Mouse (Mus musculus) small intestine, adult 2 months (tissue): ENCODE results near the gene Cdc37l1. TPM values are rescaled to one million over a fixed set of nuclear protein-coding genes. Genes with fewer than 3 reads are reported as not detected.

Source experiments
- H3K27ac ChIP-seq: fragments of 200-500 bp; 2 replicates; pipeline ENCODE4 v1.5.1; 2012; ENCODE audit warnings: low read depth, low read length, control low read depth, inconsistent platforms; ENCODE audit not compliant: insufficient read depth
- H3K27me3 ChIP-seq: fragments of 200-500 bp; 2 replicates; pipeline ENCODE4 v1.6.1; 2012; ENCODE audit warnings: mild to moderate bottlenecking, moderate library complexity, low read length, inconsistent platforms; ENCODE audit not compliant: control insufficient read depth, insufficient read depth
- H3K36me3 ChIP-seq: fragments of 200-500 bp; 2 replicates; pipeline ENCODE4 v1.6.1; 2012; ENCODE audit warnings: mild to moderate bottlenecking, low read length, control low read depth, inconsistent platforms; ENCODE audit not compliant: control insufficient read depth, insufficient read depth
- H3K4me1 ChIP-seq: fragments of 200-500 bp; 2 replicates; pipeline ENCODE4 v1.6.1; 2012; ENCODE audit warnings: low read length, inconsistent platforms, mixed read lengths; ENCODE audit not compliant: control insufficient read depth, insufficient read depth, insufficient read length
- H3K4me3 ChIP-seq: fragments of 200-500 bp; 2 replicates; pipeline ENCODE4 v1.5.1; 2012; ENCODE audit warnings: low read depth, mild to moderate bottlenecking, control low read depth, inconsistent platforms, low read length, moderate library complexity
- CTCF ChIP-seq: fragments of 200-500 bp; IDR thresholded peaks from 2 replicates; pipeline ENCODE4 v1.5.1; 2012; ENCODE audit warnings: low read depth, mild to moderate bottlenecking, control low read depth, inconsistent platforms, low read length, moderate library complexity, mixed read lengths; ENCODE audit not compliant: insufficient replicate concordance, insufficient read length; ENCODE audit errors: extremely low read depth
- POLR2A ChIP-seq: fragments of 200-500 bp; IDR thresholded peaks from 2 replicates; pipeline ENCODE4 v1.6.1; 2012; ENCODE audit warnings: low read depth, mild to moderate bottlenecking, control low read depth, inconsistent platforms, low read length, moderate library complexity
- WGBS: fragments of 180-500 bp; shearing (Covaris S2); methylation state at CpG from one replicate; pipeline ENCODE4 v1.1.7; 2018; 5-methylcytosine and 5-hydroxymethylcytosine counted together
- polyA plus RNA-seq: library from polyadenylated mRNA; depleted of rRNA; stranded (reverse); fragments of >200 nt; gene quantifications from 2 replicates; pipeline ENCODE4 v1.2.3, GENCODE M21; 2012

Cdc37l1 gene
- polyA plus RNA-seq, 1 experiment = 2.6 TPM

- TF ChIP-seq POLR2A (no peak), CTCF (no peak)
- Histone ChIP-seq H3K4me3 (no peak overlapping the region), H3K27ac (no peak overlapping the region), H3K36me3 (no peaks in the 10 kb centered on the region), H3K27me3 (no peaks in the 10 kb centered on the region), H3K4me1 (peaks cover 12% of the 10 kb centered on the region; the same call in 1 of the 2 replicates)
- WGBS = 49% methylated on average over 6 of the region's 6 CpGs
Measured at GRCm38 (mm10) chr19:29054594-29054993, 64.4 kb downstream of the Cdc37l1 start.

DNA sequence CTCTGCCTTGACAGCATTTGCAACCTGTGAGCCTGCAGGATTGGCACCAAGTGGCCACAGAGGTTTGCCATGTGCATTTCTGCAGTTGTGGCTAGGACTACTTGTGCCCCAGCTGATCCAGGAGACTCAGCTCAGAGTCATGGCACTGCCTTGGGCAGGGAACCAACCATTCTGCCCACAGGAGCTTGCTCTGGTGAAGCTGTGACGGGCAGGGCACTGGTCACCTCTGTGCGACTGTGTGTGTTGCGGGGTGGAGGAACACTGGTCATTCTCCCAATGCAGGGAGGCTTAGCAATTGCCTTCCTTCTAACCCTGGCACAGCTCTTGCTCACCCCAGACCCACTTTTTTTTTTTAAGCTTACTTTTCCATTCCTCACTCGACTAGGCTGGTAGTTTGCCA lies 65.3 kb downstream of the Cdc37l1 start:
- Histone ChIP-seq H3K4me1 (peaks cover 12% of the 10 kb centered on the region; the same call in 1 of the 2 replicates), H3K27me3 (no peaks in the 10 kb centered on the region), H3K27ac (no peak overlapping the region), H3K4me3 (no peak overlapping the region), H3K36me3 (no peaks in the 10 kb centered on the region)
- 92% methylated on average over 4 of the region's 4 CpGs for WGBS
- TF ChIP-seq POLR2A (no peak), CTCF (no peak)

- 36% methylated on average over 5 of the region's 5 CpGs for WGBS
- peaks cover 8% of the 10 kb centered on the region; the same call in 1 of the 2 replicates for H3K4me1 ChIP-seq
- no peaks in the 10 kb centered on the region for H3K36me3 ChIP-seq
- H3K4me3 ChIP-seq = no peak overlapping the region
- TF ChIP-seq POLR2A = no peak
- no peak for TF ChIP-seq CTCF
- no peak overlapping the region for H3K27ac ChIP-seq
- H3K27me3 ChIP-seq = no peaks in the 10 kb centered on the region
Measured at GRCm38 (mm10) chr19:29058741-29059140, 68.6 kb downstream of the Cdc37l1 start.

DNA sequence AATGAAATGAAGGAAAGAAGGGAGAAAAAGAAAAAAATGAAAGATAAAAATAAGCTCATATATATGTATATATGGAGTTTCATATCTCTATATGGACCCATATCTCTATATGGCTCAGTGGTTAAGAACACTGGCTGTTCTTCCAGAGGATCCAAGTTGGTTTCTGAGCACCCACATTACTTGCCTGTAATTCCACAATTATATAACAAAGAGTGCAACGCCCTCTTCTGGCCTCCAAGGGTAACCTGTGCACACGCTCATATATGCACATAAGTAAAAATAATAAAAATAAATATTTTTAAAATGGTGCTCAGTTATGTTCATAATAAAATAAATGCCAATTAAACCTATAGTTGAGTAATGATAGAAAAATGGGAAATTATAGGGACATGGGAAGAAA lies 69.5 kb downstream of the Cdc37l1 start:
- Histone ChIP-seq H3K4me1 (peaks cover 12% of the 10 kb centered on the region), H3K27ac (no peak overlapping the region), H3K27me3 (no peaks in the 10 kb centered on the region), H3K36me3 (no peaks in the 10 kb centered on the region), H3K4me3 (no peak overlapping the region)
- TF ChIP-seq CTCF (no peak), POLR2A (no peak)
- 80% methylated on average over 2 of the region's 2 CpGs for WGBS

GRCm38 (mm10) chr19:29060299-29060698 lies 70.1 kb downstream of the Cdc37l1 start:
- no peak overlapping the region for H3K4me3 ChIP-seq
- H3K36me3 ChIP-seq = no peaks in the 10 kb centered on the region
- H3K4me1 ChIP-seq = peaks cover 14% of the 10 kb centered on the region
- 31% methylated on average over 6 of the region's 6 CpGs for WGBS
- H3K27me3 ChIP-seq = no peaks in the 10 kb centered on the region
- TF ChIP-seq POLR2A = no peak
- TF ChIP-seq CTCF = no peak
- H3K27ac ChIP-seq = no peak overlapping the region

DNA sequence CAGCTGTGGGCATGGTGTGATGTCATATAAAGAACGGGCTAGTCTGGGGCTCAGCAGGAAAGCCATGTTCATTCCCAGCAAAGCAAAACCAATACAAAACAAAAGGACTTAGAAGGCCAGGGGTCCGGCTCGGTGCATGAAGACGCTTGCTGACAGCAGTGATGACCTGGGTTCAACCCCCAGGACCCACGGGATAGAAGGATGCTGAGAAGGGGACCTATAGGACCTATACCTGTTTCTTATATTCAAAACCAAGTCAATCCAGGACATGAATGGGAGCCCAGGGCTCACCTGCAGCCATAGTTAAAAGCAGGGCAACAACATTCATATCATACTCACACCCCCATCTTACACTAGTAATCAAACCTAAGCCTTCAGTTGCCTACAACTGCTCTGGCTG lies 72.9 kb downstream of the Cdc37l1 start:
- H3K27me3 ChIP-seq = no peaks in the 10 kb centered on the region
- H3K27ac ChIP-seq = no peak overlapping the region
- TF ChIP-seq POLR2A (no peak), CTCF (no peak)
- H3K4me1 ChIP-seq = peaks cover 19% of the 10 kb centered on the region
- 88% methylated on average over 5 of the region's 5 CpGs for WGBS
- H3K4me3 ChIP-seq = no peak overlapping the region
- H3K36me3 ChIP-seq = no peaks in the 10 kb centered on the region

GRCm38 (mm10) chr19:29063577-29064363 lies 73.6 kb downstream of the Cdc37l1 start:
- Histone ChIP-seq H3K4me3 (no peak overlapping the region), H3K27ac (peak overlapping the region; percentile 99), H3K4me1 (peaks cover 22% of the 10 kb centered on the region), H3K36me3 (no peaks in the 10 kb centered on the region), H3K27me3 (no peaks in the 10 kb centered on the region)
- TF ChIP-seq CTCF (peak; percentile 98), POLR2A (no peak)
- WGBS = 9% methylated on average over 18 of the region's 18 CpGs
